Mouse (Mus musculus): ENCODE measurements at regions not wholly inside any gene's neighbourhood (a gene's known extent, or its start where the extent isn't known, plus 50 kb on each side); places are given as distances from the start of the nearest gene placed in this dataset.

DNA sequence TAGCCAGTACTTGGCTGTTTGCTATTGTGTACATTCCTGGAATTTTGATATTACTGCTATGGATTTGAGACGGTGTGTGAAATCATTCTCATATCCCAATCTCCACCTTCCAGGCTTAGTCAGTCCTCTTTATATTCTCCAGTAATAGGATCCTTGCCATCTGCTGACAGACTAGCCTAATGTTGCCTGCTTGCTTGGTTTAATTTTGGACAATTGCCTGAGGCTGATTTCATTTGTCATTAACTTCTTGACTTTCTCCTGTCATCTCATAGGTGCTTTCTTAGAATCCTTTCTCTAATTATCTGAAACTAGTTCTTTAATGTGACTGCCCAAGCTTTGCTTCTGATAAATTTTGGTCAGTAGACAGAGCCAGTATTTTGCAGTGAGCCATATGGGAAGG lies 696.2 kb downstream of the Hace1 start:
- peak; percentile 24 for DNase-seq (ENCODE audit: low read depth)

DNA sequence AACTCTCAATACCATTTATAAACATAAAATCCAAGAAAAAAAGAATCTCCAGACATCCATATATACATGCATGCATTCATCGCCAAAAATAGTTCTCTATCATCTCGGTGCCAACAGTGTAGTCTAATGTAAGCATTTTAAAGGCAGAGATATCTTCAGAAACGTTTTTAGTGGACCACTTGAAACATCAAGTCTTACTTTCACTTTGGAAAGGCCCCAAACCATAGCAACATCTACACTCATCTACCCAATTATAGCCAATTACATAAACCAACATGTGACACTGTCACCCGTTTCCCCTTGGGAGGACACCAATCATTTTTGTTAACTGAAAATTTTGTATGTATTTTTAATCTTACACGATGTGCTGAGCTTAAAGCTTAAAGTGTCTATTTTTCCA lies 716.7 kb downstream of the Hace1 start:
- no peak for DNase-seq (ENCODE audit: low read depth)
- TF ChIP-seq CTCF (IDR thresholded peaks at IDR 0.05; ENCODE audit: borderline replicate concordance, extremely low read depth, insufficient read depth, insufficient read length) (no peak), POLR2A (IDR thresholded peaks at IDR 0.05; ENCODE audit: borderline replicate concordance, extremely low read depth, insufficient read depth, insufficient read length, poor library complexity, severe bottlenecking) (no peak)

More for the DNA sequence above, 696.2 kb downstream of the Hace1 start:
- TF ChIP-seq CTCF (IDR thresholded peaks at IDR 0.05; ENCODE audit: borderline replicate concordance, extremely low read depth, insufficient read depth, insufficient read length) (no peak), POLR2A (IDR thresholded peaks at IDR 0.05; ENCODE audit: borderline replicate concordance, extremely low read depth, insufficient read depth, insufficient read length, poor library complexity, severe bottlenecking) (no peak)

DNA sequence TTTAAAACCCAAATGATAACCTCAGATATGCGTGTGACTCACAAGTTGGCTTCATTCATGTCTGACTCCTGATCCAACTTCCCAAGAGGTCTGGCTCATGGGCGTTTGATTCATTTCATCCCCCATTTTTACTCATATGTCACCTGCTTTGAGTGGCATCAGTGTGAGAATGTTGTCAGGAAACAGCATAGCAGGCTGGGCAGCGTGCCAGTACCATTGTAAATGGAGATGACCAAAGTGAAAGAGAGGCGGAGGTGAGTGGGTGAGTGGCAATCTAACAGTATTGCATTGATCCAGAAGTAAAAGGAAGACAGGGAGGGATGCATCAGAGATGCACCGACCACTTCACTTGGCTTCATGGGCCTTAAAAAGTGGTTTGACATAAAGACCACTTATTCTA lies 720.7 kb downstream of the Hace1 start:
- TF ChIP-seq POLR2A (IDR thresholded peaks at IDR 0.05; ENCODE audit: borderline replicate concordance, extremely low read depth, insufficient read depth, insufficient read length, poor library complexity, severe bottlenecking): no peak
- no peak for TF ChIP-seq CTCF (IDR thresholded peaks at IDR 0.05; ENCODE audit: borderline replicate concordance, extremely low read depth, insufficient read depth, insufficient read length)
- DNase-seq (ENCODE audit: low read depth): peak; percentile 72

DNA sequence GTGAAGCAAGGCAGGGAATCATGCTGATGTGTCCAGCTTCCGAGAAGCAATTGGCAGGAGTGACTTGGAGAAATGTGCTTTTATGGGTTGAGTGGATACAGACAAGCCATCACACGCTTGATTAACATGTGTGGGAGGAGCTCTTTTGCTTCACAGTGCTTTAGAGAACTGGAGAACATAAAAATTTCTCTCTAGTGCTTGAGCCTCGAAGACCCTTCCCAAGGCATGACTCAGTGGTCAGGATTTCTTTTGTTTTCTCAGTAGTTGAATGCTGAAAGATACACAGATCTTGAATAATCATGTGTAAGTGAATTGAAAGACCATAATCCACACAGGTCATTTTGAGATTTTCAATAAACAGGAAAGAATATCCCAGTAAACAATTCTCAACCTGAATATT lies 721.9 kb downstream of the Hace1 start:
- TF ChIP-seq POLR2A (IDR thresholded peaks at IDR 0.05; ENCODE audit: borderline replicate concordance, extremely low read depth, insufficient read depth, insufficient read length, poor library complexity, severe bottlenecking): no peak
- DNase-seq (ENCODE audit: low read depth): peak; percentile 39

DNA sequence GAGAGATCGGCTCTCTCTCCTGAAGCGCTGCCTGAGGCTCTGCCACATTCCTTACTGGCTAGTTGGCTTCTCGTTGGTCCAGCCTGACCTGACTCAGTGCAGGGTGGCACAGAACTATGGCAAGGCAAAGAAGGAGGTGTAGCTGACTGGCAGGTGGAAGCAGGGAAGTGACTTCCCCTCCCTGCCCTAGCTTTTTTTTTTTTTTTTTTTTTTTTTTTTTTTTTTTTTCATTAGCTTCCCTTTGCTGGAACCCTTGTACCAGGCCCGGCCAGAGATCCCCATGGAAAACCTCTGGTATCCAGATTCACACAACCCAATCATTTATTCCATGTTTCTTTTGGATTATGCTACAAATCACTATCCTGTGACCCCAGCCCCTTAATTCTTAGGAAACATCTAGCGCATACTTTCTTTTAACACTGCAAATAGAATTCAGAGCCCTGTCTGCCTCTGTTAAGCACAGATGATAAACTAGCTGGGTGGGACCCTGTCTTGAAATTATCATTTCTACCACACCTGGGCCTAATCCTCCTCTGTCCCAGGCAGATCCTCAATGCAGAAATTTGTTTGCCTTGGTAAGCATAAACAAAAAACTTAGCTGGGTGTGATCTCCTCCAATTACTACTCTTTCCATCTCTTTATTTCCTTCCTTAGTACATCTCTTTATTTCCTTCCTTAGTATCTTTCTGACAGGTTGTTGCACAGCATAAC lies 742.9 kb downstream of the Hace1 start:
- TF ChIP-seq POLR2A (IDR thresholded peaks at IDR 0.05; ENCODE audit: borderline replicate concordance, extremely low read depth, insufficient read depth, insufficient read length, poor library complexity, severe bottlenecking) (no peak), CTCF (IDR thresholded peaks at IDR 0.05; ENCODE audit: borderline replicate concordance, extremely low read depth, insufficient read depth, insufficient read length) (no peak)
- DNase-seq (ENCODE audit: low read depth): no peak

DNA sequence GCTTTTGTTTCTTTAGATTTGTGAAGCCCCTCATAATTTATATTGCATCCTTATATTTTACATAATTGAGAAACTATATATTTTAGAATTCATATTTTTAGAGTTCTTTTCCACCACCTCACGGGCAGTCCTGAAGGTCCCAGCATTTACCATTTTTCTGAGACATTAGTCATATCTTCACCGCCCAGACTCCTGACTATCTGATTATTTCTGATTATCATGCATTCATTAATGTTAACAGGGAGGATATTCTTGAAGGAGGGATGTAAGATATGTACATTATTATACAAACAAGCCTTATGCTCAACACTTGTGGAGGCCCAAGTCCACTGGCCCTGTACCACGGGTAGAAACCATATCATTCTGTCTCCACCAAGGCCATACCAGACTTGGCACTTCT lies 743.4 kb downstream of the Hace1 start:
- TF ChIP-seq CTCF (IDR thresholded peaks at IDR 0.05; ENCODE audit: borderline replicate concordance, extremely low read depth, insufficient read depth, insufficient read length) (no peak), POLR2A (IDR thresholded peaks at IDR 0.05; ENCODE audit: borderline replicate concordance, extremely low read depth, insufficient read depth, insufficient read length, poor library complexity, severe bottlenecking) (no peak)
- no peak for DNase-seq (ENCODE audit: low read depth)

DNA sequence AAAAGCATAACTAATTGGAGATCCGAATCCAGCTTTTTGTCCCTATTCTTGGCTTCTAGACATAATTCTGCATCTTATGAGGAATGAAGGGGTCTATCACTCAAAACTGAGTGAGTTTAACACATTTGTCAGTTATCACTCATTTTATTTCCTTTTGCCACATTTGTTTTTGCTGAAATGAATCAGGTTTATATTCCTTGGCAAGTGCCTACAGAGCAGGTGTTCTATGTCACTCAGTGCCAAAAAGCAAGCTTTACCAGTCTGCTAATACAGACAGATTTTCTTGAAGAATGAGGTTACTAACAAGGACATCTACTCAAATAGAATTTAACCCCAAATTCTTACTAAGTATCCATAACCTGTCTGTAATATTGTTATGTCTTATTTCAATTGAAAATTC lies 751.4 kb downstream of the Hace1 start:
- peak; percentile 67 for DNase-seq (ENCODE audit: low read depth)
- TF ChIP-seq CTCF (IDR thresholded peaks at IDR 0.05; ENCODE audit: borderline replicate concordance, extremely low read depth, insufficient read depth, insufficient read length): no peak
- no peak for TF ChIP-seq POLR2A (IDR thresholded peaks at IDR 0.05; ENCODE audit: borderline replicate concordance, extremely low read depth, insufficient read depth, insufficient read length, poor library complexity, severe bottlenecking)

DNA sequence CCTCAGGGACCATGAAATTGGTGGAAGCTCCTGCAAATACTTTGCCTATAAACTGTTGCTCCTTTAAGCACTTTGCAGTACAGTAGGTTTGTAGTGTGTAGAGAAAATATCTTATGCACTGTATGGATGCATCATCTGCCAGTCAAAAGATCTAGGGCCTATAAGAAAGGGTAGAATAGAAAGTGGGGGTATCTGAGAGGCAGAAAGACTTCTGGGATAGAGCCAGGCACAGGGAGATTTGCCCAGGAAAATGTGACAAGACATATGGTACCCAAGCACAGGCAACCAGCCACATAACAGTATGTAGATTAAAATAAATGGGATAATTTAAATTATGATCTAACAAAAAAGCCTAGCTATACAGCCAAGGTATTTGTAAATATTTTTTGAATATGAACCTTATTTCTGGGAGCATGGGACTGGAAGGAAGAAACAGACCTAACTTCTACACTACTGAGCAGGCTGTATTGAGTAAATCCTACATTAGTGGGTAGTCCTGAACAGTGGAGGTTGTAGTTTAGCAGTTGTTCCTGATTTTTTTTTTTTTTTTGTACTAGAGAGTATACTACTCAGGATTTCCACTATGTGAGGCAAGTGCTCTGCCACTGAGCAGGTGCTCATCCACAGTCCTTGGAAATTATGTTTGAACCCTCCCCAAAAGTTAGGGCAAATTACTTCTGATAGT lies 754.1 kb downstream of the Hace1 start:
- peak; percentile 86 for DNase-seq (ENCODE audit: low read depth)
- TF ChIP-seq CTCF (IDR thresholded peaks at IDR 0.05; ENCODE audit: borderline replicate concordance, extremely low read depth, insufficient read depth, insufficient read length) (no peak), POLR2A (IDR thresholded peaks at IDR 0.05; ENCODE audit: borderline replicate concordance, extremely low read depth, insufficient read depth, insufficient read length, poor library complexity, severe bottlenecking) (no peak)

DNA sequence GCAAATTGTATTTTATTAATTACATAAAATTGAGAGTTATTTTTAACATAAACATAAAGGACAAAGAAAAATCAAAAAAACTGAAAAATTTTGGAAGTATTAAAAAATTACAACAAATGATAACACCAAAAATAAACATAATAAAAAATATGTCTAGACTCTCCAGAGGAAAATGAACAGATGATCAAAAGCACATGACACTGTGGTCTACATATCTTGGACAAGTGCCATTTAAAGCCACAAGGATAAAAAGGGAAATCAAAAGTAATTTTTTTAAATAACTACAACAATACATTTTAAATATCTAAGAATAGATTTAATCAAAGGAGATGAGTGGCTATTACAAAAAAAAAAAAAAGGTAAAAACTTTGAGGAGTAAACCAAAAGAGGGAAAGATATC lies 755.6 kb downstream of the Hace1 start:
- no peak for DNase-seq (ENCODE audit: low read depth)
- TF ChIP-seq CTCF (IDR thresholded peaks at IDR 0.05; ENCODE audit: borderline replicate concordance, extremely low read depth, insufficient read depth, insufficient read length) (no peak), POLR2A (IDR thresholded peaks at IDR 0.05; ENCODE audit: borderline replicate concordance, extremely low read depth, insufficient read depth, insufficient read length, poor library complexity, severe bottlenecking) (no peak)

DNA sequence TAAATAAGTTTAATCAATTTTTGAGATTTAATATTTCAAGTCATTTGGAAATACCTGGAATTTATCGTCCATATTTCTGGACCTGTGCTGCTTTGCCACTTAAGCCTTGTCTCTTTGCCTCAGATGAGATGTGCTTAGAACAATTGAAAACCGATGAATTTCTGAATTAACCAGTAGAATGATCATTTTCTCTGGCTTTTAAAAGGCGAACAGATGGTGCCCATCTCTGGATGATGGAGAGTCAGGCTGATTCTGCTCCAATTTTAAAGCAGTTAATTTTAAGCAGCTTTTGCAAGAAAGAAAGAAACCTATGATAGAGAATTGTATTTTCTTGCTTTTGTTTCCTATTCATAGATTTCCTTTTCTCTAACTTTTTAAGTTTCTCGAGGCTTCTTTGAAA lies 767.7 kb downstream of the Hace1 start:
- TF ChIP-seq CTCF (IDR thresholded peaks at IDR 0.05; ENCODE audit: borderline replicate concordance, extremely low read depth, insufficient read depth, insufficient read length) (no peak), POLR2A (IDR thresholded peaks at IDR 0.05; ENCODE audit: borderline replicate concordance, extremely low read depth, insufficient read depth, insufficient read length, poor library complexity, severe bottlenecking) (no peak)
- peak; percentile 47 for DNase-seq (ENCODE audit: low read depth)

DNA sequence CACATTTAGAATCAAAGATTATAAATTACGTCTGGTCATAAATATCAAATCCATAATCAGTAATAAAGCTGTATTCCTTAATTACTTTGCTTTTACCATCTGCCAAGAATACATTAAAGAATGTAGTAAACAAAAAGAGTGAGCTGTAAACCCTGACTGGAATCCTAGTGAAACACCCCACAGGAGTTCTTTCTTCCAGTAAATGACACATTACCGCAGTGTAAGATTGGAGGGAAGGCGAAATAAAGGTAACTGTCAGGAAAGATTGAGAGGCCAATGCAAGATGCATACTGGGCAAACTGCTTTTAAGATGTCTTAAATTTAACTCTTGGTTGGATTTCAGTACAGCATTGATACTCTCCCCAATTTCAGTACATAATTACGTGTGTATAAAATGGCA lies 772.0 kb downstream of the Hace1 start:
- DNase-seq (ENCODE audit: low read depth): peak; percentile 73
- TF ChIP-seq CTCF (IDR thresholded peaks at IDR 0.05; ENCODE audit: borderline replicate concordance, extremely low read depth, insufficient read depth, insufficient read length): no peak
- TF ChIP-seq POLR2A (IDR thresholded peaks at IDR 0.05; ENCODE audit: borderline replicate concordance, extremely low read depth, insufficient read depth, insufficient read length, poor library complexity, severe bottlenecking): no peak

DNA sequence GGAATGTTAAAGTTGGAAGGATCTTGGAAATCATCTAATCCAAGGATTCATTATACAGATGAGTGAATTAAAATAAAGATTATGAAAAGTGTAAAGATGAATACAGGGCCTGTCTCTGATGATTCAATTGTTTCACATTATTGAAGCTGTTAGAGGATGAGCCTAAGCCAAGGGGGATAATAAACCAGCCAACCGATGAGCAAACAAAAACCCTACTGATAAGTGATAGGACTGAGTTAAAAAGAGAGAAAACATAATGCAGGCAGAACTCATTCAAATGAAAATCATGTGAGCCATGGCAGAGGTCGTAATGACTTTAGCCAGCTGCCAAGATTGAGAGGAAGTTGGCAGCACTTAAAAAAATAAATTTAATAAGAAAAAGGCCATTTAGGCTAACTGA lies 772.6 kb downstream of the Hace1 start:
- peak; percentile 80 for DNase-seq (ENCODE audit: low read depth)
- TF ChIP-seq POLR2A (IDR thresholded peaks at IDR 0.05; ENCODE audit: borderline replicate concordance, extremely low read depth, insufficient read depth, insufficient read length, poor library complexity, severe bottlenecking) (no peak), CTCF (IDR thresholded peaks at IDR 0.05; ENCODE audit: borderline replicate concordance, extremely low read depth, insufficient read depth, insufficient read length) (no peak)

Measured in brain, embryonic 14.5 days (tissue).